ENCODE assay signal across 22 mouse cellular contexts in genomic region chr17:64707529-64707928, GRCm38 (mm10).
DNase-seq lines count a peak whose midpoint lies in the region; ATAC-seq and TF ChIP-seq lines count a peak whose summit lies in the region.
"Had no signal": no experiment of that assay in that cellular context is flagged by ENCODE, and none has a peak within 500 bp of the region (broad histone marks: within the 10 kb centered on the region; RNA-seq: fewer than 3 reads in every experiment).

No protein-coding gene starts in this region.

- no peak overlapping the region for H3K27ac ChIP-seq in heart, postnatal 0 days (ENCODE audit: low read depth)
- H3K27ac ChIP-seq in liver, adult 2 months (replicated peaks; ENCODE audit: insufficient read depth, low read depth, low read length), result no peak overlapping the region
- no peak overlapping the region for H3K27ac ChIP-seq in liver, postnatal 0 days (ENCODE audit: low read depth)
- H3K27ac ChIP-seq: forebrain, embryonic 10.5 days; forebrain, embryonic 13.5 days; hindbrain, embryonic 13.5 days; intestine, embryonic 15.5 days had no signal

- no peak overlapping the region for H3K4me2 ChIP-seq in heart, postnatal 0 days (ENCODE audit: low read depth, low read length)
- no peak overlapping the region for H3K4me2 ChIP-seq in liver, postnatal 0 days (ENCODE audit: low read depth, low read length)
- H3K4me2 ChIP-seq: forebrain, embryonic 13.5 days; hindbrain, embryonic 13.5 days; intestine, embryonic 15.5 days had no signal

- H3K4me1 ChIP-seq in heart, postnatal 0 days (ENCODE audit: control insufficient read depth, insufficient read depth), result no peaks in the 10 kb centered on the region
- no peaks in the 10 kb centered on the region for H3K4me1 ChIP-seq in liver, adult 2 months (ENCODE audit: control insufficient read depth, insufficient read depth, low read length)
- H3K4me1 ChIP-seq in liver, postnatal 0 days (ENCODE audit: insufficient read depth), result no peaks in the 10 kb centered on the region
- H3K4me1 ChIP-seq: intestine, embryonic 15.5 days had no signal

- TF ChIP-seq POLR2A in liver, adult 2 months (IDR thresholded peaks at IDR 0.05; ENCODE audit: extremely low read depth, insufficient read depth, low read length), result no peak

- intact Hi-C loops in heart, postnatal 36 days (cut with DNase I), result no loop called here

- no peaks in the 10 kb centered on the region for H3K9me3 ChIP-seq in heart, postnatal 0 days (replicated peaks; ENCODE audit: control insufficient read depth, low read length)
- H3K9me3 ChIP-seq in liver, postnatal 0 days (ENCODE audit: low read length), result no peaks in the 10 kb centered on the region
- H3K9me3 ChIP-seq: forebrain, embryonic 10.5 days; forebrain, embryonic 13.5 days; hindbrain, embryonic 13.5 days; intestine, embryonic 15.5 days had no signal

- peak; percentile 44 to 56 for DNase-seq in heart, adult 18-20 months
- no peak for DNase-seq in heart, postnatal 36 days
- DNase-seq in heart, postnatal 0 days (ENCODE audit: low spot score), result no peak
- DNase-seq in heart, postnatal 4 days, result no peak
- DNase-seq in liver, adult 2 months (ENCODE audit: extremely low read depth, low read depth, low spot score), result peak; percentile 44
- no peak for DNase-seq in liver, postnatal 0 days
- DNase-seq: adrenal gland, adult 2 months; adrenal gland, postnatal 36 days; cerebellum, adult 18-20 months; cerebellum, adult 9-10 months; cerebellum, postnatal 14 days; gastrocnemius, postnatal 10 days; gastrocnemius, postnatal 36 days; kidney, adult 11 months; kidney, adult 8-10 months had no signal

- TF ChIP-seq EP300 in heart, postnatal 0 days (IDR thresholded peaks at IDR 0.05; ENCODE audit: low read depth), result no peak
- no peak for TF ChIP-seq EP300 in liver, postnatal 0 days (IDR thresholded peaks at IDR 0.05; ENCODE audit: low read depth)

- H3K79me2 ChIP-seq in liver, adult 2 months (ENCODE audit: control insufficient read depth, insufficient read depth, low read length), result peaks cover 9% of the 10 kb centered on the region; the same call in 1 of the 2 replicates

- H3K27me3 ChIP-seq in heart, postnatal 0 days (ENCODE audit: control insufficient read depth, insufficient read depth, low read length), result no peaks in the 10 kb centered on the region
- no peaks in the 10 kb centered on the region for H3K27me3 ChIP-seq in liver, adult 2 months (ENCODE audit: control insufficient read depth, insufficient read depth, low read length)
- H3K27me3 ChIP-seq in liver, postnatal 0 days (ENCODE audit: insufficient read depth, low read length), result no peaks in the 10 kb centered on the region
- H3K27me3 ChIP-seq: forebrain, embryonic 13.5 days; hindbrain, embryonic 13.5 days; intestine, embryonic 15.5 days had no signal

- peak; percentile 53; the same call in 1 of the 2 replicates for ATAC-seq in heart, postnatal 0 days (ENCODE audit: insufficient read depth, low read depth)
- ATAC-seq in liver, postnatal 0 days, result no peak
- ATAC-seq: CD4-positive, CD25-positive, alpha-beta regulatory T cell, adult 4 months; forebrain, embryonic 13.5 days; forebrain, embryonic 16.5 days; hindbrain, embryonic 16.5 days; intestine, embryonic 15.5 days had no signal

- no peak for TF ChIP-seq CTCF in heart, postnatal 0 days (IDR thresholded peaks at IDR 0.05; ENCODE audit: low read depth)
- TF ChIP-seq CTCF in liver, adult 2 months (IDR thresholded peaks at IDR 0.05; ENCODE audit: low read depth, low read length), result no peak
- TF ChIP-seq CTCF in liver, postnatal 0 days (IDR thresholded peaks at IDR 0.05; ENCODE audit: low read depth), result no peak

- no peak overlapping the region for H3K9ac ChIP-seq in heart, postnatal 0 days (replicated peaks; ENCODE audit: low read depth, low read length)
- H3K9ac ChIP-seq in liver, adult 2 months (ENCODE audit: low read depth, low read length), result no peak overlapping the region
- H3K9ac ChIP-seq in liver, postnatal 0 days (replicated peaks), result no peak overlapping the region
- H3K9ac ChIP-seq: forebrain, embryonic 13.5 days; hindbrain, embryonic 13.5 days; intestine, embryonic 15.5 days had no signal

- no peak overlapping the region for H3K4me3 ChIP-seq in heart, postnatal 0 days (ENCODE audit: low read depth, low read length)
- no peak overlapping the region for H3K4me3 ChIP-seq in liver, adult 2 months (ENCODE audit: insufficient read depth, low read depth, low read length)
- no peak overlapping the region for H3K4me3 ChIP-seq in liver, postnatal 0 days (ENCODE audit: low read depth, low read length)
- H3K4me3 ChIP-seq: forebrain, embryonic 10.5 days; forebrain, embryonic 13.5 days; hindbrain, embryonic 13.5 days; intestine, embryonic 15.5 days had no signal

- 54% methylated on average over 6 of the region's 6 CpGs for WGBS in heart, postnatal 0 days
- 65% methylated on average over 6 of the region's 6 CpGs for WGBS in liver, adult 2 months
- 75% methylated on average over 6 of the region's 6 CpGs for WGBS in liver, postnatal 0 days (ENCODE audit: insufficient replicate concordance)

- H3K36me3 ChIP-seq in heart, postnatal 0 days (replicated peaks; ENCODE audit: control insufficient read depth, insufficient read depth, low read length), result peaks cover 8% of the 10 kb centered on the region; the same call in 1 of the 2 replicates
- H3K36me3 ChIP-seq in liver, adult 2 months (ENCODE audit: control insufficient read depth, insufficient read depth, low read length), result peaks cover 27% of the 10 kb centered on the region
- H3K36me3 ChIP-seq in liver, postnatal 0 days (replicated peaks; ENCODE audit: insufficient read depth, low read length), result peaks cover 27% of the 10 kb centered on the region
- H3K36me3 ChIP-seq: intestine, embryonic 15.5 days had no signal

Comparison
In these comparisons a context has a peak if more than half of its experiments do, and no peak if none do; other contexts are left out.
1. DNase-seq: peak in heart, adult 18-20 months (2 of 2) and liver, adult 2 months (single experiment); none in heart, postnatal 36 days (0 of 2), heart, postnatal 0 days (single experiment), heart, postnatal 4 days (single experiment) and liver, postnatal 0 days (single experiment).